Mouse (Mus musculus): Measurements from ENCODE around the gene Prf1.

The Prf1 gene

GRCm38 (mm10) chr10:61340247-61340646 lies 42.6 kb downstream of the Prf1 start:
- no peak for DNase-seq (ENCODE audit: low read depth)

DNA sequence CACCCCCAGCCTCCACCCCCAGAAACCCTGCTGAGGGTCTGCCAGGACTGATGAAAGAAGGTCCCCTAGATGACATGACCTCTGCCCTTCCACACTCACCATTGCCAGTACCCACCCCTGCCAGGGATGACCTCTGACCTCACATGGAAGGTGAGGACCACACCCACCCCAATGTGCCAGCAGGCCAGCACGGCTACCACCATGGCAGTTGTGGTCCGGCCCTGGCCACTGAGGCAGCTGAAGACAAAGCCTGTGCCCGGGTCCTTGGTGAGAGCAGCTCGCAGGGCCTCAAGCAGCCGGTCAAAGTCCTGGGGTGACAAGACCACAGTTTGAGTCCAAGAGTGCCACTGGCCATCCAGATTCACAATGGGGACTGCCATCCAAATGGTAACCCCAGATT lies 43.4 kb downstream of the Prf1 start:
- DNase-seq (ENCODE audit: low read depth) = no peak

DNA sequence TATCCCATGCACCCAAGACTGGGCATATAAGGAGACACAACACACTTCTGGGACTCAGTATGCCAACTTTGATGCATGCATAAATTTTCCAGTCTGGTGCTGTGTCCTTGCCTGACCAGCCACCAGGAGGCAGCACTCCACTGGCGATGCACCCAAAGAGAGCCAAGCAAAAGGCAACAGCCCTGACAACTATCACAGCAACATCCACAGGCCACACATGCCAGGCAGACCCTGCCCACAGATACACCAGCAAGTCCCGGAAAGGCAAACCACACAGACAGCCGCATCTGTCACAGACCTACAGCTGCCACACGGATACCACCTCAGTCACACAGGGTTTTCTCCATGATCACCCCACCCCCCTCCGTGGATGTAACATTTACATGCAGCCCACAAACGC lies 43.9 kb downstream of the Prf1 start:
- peak; percentile 74 for DNase-seq (ENCODE audit: low read depth)

DNA sequence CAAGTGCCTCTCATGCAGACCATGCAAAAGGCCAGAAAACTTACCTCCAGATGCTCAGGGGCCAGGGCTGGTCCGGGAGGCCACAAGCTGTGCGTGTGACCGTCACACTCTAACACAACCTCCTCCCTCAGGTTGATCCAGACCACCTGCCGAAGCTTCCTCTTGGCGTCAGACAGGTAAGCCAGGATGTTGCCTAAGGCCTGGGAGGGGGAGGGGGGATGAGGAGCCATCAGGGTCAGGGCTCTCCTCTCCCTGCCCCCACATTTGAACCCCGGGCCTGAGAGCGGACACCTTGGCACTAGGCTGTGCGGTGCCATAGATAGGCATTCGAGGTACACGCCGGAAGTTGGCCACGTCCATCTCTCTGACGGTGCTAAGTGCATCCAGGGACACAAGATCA lies 45.1 kb downstream of the Prf1 start:
- no peak for DNase-seq (ENCODE audit: low read depth)

DNA sequence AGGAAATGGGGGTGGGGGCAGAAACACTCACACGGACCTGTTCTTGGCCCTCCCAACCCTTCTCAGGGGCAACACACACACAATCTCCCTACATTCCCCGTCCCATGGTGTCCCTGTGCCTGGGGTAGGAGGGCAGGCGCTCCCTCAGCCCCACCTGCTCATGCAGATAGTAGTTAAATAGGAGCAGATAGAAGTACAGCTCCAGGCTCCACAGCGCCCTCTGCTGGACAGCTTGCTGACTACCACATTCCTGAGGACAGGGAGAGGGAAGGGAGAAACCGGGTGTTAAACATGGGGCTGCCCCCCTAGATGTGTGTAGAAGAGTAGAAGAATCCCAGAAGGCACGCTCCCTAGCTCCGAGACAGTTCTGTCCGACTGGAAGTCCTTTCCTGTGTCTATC lies 46.3 kb downstream of the Prf1 start:
- peak; percentile 63 for DNase-seq (ENCODE audit: low read depth)

GRCm38 (mm10) chr10:61345179-61345578 lies 47.5 kb downstream of the Prf1 start:
- no peak for DNase-seq (ENCODE audit: low read depth)

DNA sequence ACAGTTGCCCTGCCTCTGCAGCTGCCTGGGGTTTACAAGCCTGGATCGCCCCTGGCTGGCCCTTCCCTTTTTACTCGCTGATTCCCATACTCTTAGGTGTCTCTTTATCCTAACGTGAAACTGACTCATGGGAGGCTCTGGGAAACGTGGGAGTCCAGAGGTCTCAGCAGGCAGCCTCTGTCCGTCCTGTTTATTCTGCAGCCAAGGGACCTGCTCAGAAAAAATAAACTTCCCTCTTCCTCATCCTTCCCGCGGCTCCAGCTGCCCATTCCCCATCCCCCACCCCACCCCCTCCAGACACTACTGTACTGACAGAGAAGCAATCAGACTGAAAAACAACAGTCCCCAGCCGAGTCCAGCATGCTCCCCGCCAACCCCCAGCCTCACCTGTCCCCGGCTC lies 48.7 kb downstream of the Prf1 start:
- no peak for DNase-seq (ENCODE audit: low read depth)

- DNase-seq (ENCODE audit: low read depth) = no peak
Measured at GRCm38 (mm10) chr10:61351216-61351615, 53.6 kb downstream of the Prf1 start.

Data from 416B (cell line).